Mouse (Mus musculus): Measurements from ENCODE around the gene Spata13. TPM values are rescaled to one million over a fixed set of nuclear protein-coding genes. Genes with fewer than 3 reads are reported as not detected.

The Spata13 gene
- total and polyA plus RNA-seq, 3 experiments, result 0.09 to 0.71 TPM; not detected in 1

DNA sequence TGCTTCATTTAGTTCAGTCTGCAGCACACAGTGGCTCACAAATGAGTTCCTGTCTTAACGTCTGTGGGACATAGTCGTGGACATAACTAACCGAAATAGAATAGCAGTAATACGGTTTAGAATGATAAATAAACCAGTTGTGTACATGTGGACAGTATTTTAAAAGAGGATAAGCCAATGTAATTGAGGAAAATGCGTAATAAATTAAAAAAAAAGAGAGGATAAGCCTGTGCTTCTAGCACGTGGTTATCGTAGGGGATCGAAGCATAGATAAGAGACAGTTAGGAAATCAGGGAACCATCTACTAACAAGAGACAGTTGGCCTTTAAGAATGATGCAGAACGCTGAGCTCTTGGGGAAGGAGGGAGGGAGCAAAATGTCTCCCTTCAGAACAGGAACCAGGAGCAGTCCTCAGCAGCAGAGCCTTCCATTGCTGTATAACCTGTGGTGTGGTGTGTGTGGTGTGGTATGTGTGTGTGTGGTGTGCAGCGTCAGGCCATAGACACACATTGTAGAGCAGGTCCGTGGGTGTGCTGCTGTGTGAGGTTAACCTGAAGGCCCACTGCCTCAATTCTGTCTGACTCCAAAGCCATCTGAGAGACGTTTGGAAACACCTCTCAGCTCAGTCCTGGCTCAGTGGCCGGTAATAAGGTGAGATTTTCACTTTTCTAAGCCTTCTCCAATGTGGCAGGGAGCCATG is 102.2 kb downstream of the Spata13 start:
- Histone ChIP-seq H3K4me3 (ENCODE audit: low read depth, low read length) (no peak overlapping the region), H3K27me3 (ENCODE audit: insufficient read depth, low read length) (peaks cover 21% of the 10 kb centered on the region), H3K4me1 (ENCODE audit: insufficient read depth, low read depth, low read length) (peaks cover 9% of the 10 kb centered on the region; the same call in 1 of the 2 replicates), H3K9me3 (replicated peaks) (no peaks in the 10 kb centered on the region), H3K36me3 (replicated peaks) (no peaks in the 10 kb centered on the region)
- TF ChIP-seq TAL1 (conservative IDR thresholded peaks at IDR 0.05; ENCODE audit: low read depth, low read length) (no peak), GATA2 (IDR thresholded peaks at IDR 0.05; ENCODE audit: borderline replicate concordance, low read depth, low read length) (no peak), GATA1 (IDR thresholded peaks at IDR 0.05; ENCODE audit: borderline replicate concordance, low read length) (no peak), CTCF (IDR thresholded peaks at IDR 0.05; ENCODE audit: low read depth, low read length) (no peak), POLR2AphosphoS5 (IDR thresholded peaks at IDR 0.05; ENCODE audit: insufficient replicate concordance, low read depth, low read length) (no peak)
- ATAC-seq (ENCODE audit: extremely low read depth, insufficient number of reproducible peaks, low FRiP score, poor library complexity, severe bottlenecking), result 0 out of 2 replicates have a peak, but pooled peaks have one; percentile 11
- DNase-seq (ENCODE audit: low spot score), result no peak

DNA sequence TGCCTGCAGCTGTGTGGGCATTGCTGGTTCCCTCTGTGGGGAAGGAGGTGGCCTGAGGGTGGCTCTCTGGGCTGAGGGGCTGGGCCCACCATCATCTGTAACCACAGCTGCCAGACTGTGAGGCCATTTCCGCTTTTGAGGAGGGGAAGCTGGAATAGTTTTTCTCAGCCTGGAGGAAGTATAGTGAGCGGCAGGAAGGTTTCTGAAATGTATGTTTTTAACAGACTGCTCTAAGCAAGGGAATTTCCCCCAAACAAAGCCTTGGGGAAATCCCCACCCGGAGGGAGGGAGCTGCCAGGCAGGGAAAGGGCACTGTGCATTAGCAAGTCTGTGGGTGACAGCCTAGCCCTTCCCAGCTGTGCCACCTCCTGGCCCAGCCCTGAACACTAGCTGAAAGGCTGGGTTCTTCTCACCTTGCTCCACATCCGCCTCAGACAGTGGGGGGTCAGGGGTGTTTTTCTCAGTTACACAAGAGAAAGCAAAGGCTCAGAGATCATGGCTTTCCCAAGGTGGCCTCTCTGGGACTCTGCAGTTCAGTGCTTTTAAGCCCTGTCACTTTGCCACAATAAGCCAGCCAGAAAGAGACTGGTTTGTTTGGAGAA is 102.9 kb downstream of the Spata13 start:
- DNase-seq (ENCODE audit: low spot score) (peak; percentile 7), ATAC-seq (ENCODE audit: extremely low read depth, insufficient number of reproducible peaks, low FRiP score, poor library complexity, severe bottlenecking) (peak; percentile 55)
- H3K9me3 ChIP-seq (replicated peaks), result no peaks in the 10 kb centered on the region
- H3K36me3 ChIP-seq (replicated peaks), result no peaks in the 10 kb centered on the region
- TF ChIP-seq GATA1 (IDR thresholded peaks at IDR 0.05; ENCODE audit: borderline replicate concordance, low read length) (no peak), TAL1 (conservative IDR thresholded peaks at IDR 0.05; ENCODE audit: low read depth, low read length) (no peak), CTCF (IDR thresholded peaks at IDR 0.05; ENCODE audit: low read depth, low read length) (no peak)
- H3K27me3 ChIP-seq (ENCODE audit: insufficient read depth, low read length), result peaks cover 21% of the 10 kb centered on the region
- H3K4me3 ChIP-seq (ENCODE audit: low read depth, low read length), result no peak overlapping the region
- H3K4me1 ChIP-seq (ENCODE audit: insufficient read depth, low read depth, low read length), result peaks cover 9% of the 10 kb centered on the region; the same call in 1 of the 2 replicates

DNA sequence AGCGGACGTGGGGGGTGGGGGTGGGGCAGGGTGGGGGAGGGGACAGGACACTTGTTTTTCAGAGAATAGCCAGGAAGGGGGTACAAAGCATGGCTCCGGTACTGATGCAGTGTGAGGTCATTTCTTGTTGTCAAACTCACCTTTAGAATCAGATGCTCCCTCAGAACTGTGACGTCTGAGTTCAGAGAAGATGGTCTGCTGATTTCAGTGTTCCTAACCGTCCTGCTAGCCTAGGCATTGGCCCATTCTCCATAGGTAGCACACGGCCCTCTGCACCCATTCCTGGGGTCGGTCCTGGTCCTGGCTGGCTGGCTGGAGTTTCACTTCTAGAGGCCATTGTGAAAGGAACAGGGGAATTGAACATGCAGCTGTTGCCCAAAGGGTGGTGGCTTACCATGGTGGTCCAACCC is 103.4 kb downstream of the Spata13 start:
- ATAC-seq (ENCODE audit: extremely low read depth, insufficient number of reproducible peaks, low FRiP score, poor library complexity, severe bottlenecking) (no peak), DNase-seq (ENCODE audit: low spot score) (no peak)
- H3K4me1 ChIP-seq (ENCODE audit: insufficient read depth, low read depth, low read length), result peaks cover 9% of the 10 kb centered on the region; the same call in 1 of the 2 replicates
- H3K4me3 ChIP-seq (ENCODE audit: low read depth, low read length), result no peak overlapping the region
- no peaks in the 10 kb centered on the region for H3K9me3 ChIP-seq (replicated peaks)
- TF ChIP-seq GATA2 (IDR thresholded peaks at IDR 0.05; ENCODE audit: borderline replicate concordance, low read depth, low read length) (no peak), POLR2AphosphoS5 (IDR thresholded peaks at IDR 0.05; ENCODE audit: insufficient replicate concordance, low read depth, low read length) (no peak), GATA1 (IDR thresholded peaks at IDR 0.05; ENCODE audit: borderline replicate concordance, low read length) (no peak), TAL1 (conservative IDR thresholded peaks at IDR 0.05; ENCODE audit: low read depth, low read length) (no peak), CTCF (IDR thresholded peaks at IDR 0.05; ENCODE audit: low read depth, low read length) (no peak)
- H3K36me3 ChIP-seq (replicated peaks), result no peaks in the 10 kb centered on the region
- peaks cover 25% of the 10 kb centered on the region for H3K27me3 ChIP-seq (ENCODE audit: insufficient read depth, low read length)

DNA sequence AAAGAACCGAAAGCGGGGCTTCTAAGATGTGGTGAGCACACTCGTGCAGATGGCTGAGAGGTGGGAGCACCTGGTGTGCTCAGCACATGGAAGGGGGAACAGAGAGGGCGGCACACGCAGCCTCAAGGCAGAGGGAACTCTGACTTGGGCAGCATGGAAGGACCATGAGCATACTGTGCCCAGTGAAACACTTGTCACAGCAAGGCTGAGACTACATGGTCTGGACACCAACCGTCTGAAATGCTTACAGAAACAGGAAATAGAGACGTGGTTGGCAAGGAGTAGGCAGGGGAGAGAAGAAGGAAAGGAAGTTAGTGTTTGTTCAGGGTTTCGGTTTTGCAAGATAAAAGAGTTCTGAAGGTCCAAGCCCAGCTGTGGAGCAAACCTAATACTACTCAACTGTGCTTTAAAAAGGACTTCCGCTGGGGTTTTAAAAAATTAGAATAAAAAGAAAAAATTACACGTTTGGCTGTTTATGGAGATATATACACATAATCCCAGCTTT is 104.7 kb downstream of the Spata13 start:
- no peaks in the 10 kb centered on the region for H3K9me3 ChIP-seq (replicated peaks)
- TF ChIP-seq GATA2 (IDR thresholded peaks at IDR 0.05; ENCODE audit: borderline replicate concordance, low read depth, low read length), result no peak
- no peak for TF ChIP-seq GATA1 (IDR thresholded peaks at IDR 0.05; ENCODE audit: borderline replicate concordance, low read length)
- no peak for TF ChIP-seq POLR2AphosphoS5 (IDR thresholded peaks at IDR 0.05; ENCODE audit: insufficient replicate concordance, low read depth, low read length)
- no peak for TF ChIP-seq CTCF (IDR thresholded peaks at IDR 0.05; ENCODE audit: low read depth, low read length)
- TF ChIP-seq TAL1 (conservative IDR thresholded peaks at IDR 0.05; ENCODE audit: low read depth, low read length), result no peak
- no peak overlapping the region for H3K4me3 ChIP-seq (ENCODE audit: low read depth, low read length)
- DNase-seq (ENCODE audit: low spot score), result no peak
- peaks cover 20% of the 10 kb centered on the region; the same call in 1 of the 2 replicates for H3K27me3 ChIP-seq (ENCODE audit: insufficient read depth, low read length)
- H3K36me3 ChIP-seq (replicated peaks), result no peaks in the 10 kb centered on the region
- ATAC-seq (ENCODE audit: extremely low read depth, insufficient number of reproducible peaks, low FRiP score, poor library complexity, severe bottlenecking), result no peak
- peaks cover 9% of the 10 kb centered on the region; the same call in 1 of the 2 replicates for H3K4me1 ChIP-seq (ENCODE audit: insufficient read depth, low read depth, low read length)

DNA sequence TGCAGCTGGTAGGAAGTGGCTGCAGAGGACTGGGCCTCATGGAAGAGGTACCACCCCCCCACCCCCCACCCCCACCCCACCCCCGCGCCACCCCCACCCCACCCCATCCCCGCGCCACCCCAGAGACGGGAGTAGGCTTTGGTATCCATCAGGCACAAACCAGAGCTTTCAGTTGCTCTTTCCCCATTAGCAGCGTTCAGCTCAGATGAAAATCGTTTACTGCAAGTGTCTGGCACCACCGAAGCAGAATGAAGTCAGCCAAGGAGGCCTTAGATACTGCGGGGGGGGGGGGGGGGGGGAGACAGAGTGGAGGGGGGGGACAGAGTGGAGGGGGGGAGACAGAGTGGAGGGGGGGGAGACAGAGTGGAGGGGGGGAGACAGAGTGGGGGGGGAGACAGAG is 105.4 kb downstream of the Spata13 start:
- Histone ChIP-seq H3K36me3 (replicated peaks) (no peaks in the 10 kb centered on the region), H3K9me3 (replicated peaks) (no peaks in the 10 kb centered on the region), H3K27me3 (ENCODE audit: insufficient read depth, low read length) (peaks cover 20% of the 10 kb centered on the region; the same call in 1 of the 2 replicates), H3K4me3 (ENCODE audit: low read depth, low read length) (no peak overlapping the region), H3K4me1 (ENCODE audit: insufficient read depth, low read depth, low read length) (peaks cover 9% of the 10 kb centered on the region; the same call in 1 of the 2 replicates)
- no peak for TF ChIP-seq TAL1 (conservative IDR thresholded peaks at IDR 0.05; ENCODE audit: low read depth, low read length)
- TF ChIP-seq GATA1 (IDR thresholded peaks at IDR 0.05; ENCODE audit: borderline replicate concordance, low read length), result no peak
- no peak for TF ChIP-seq CTCF (IDR thresholded peaks at IDR 0.05; ENCODE audit: low read depth, low read length)
- TF ChIP-seq GATA2 (IDR thresholded peaks at IDR 0.05; ENCODE audit: borderline replicate concordance, low read depth, low read length), result no peak
- TF ChIP-seq POLR2AphosphoS5 (IDR thresholded peaks at IDR 0.05; ENCODE audit: insufficient replicate concordance, low read depth, low read length), result no peak
- ATAC-seq (ENCODE audit: extremely low read depth, insufficient number of reproducible peaks, low FRiP score, poor library complexity, severe bottlenecking), result no peak
- no peak for DNase-seq (ENCODE audit: low spot score)

DNA sequence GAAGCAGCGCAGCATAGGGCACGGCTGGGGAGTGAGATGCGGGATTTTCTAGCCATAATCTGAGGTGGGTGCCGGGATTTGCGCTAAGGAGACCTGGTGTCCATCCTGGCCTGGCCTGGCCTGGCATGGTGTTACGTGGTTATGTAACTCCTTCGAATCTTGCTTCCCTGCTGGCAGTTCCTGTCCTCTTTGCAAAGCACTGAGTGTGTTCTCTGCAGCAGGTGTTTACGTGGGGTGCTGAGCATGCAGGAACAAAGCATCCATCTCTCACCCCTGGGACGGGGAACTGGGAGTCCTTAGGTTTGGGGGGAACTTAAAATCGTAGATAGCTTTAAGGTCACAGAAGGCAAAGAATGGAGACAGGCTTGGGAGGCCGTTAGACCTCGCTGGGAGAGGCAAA is 105.8 kb downstream of the Spata13 start:
- no peaks in the 10 kb centered on the region for H3K36me3 ChIP-seq (replicated peaks)
- no peak for TF ChIP-seq TAL1 (conservative IDR thresholded peaks at IDR 0.05; ENCODE audit: low read depth, low read length)
- no peak for TF ChIP-seq POLR2AphosphoS5 (IDR thresholded peaks at IDR 0.05; ENCODE audit: insufficient replicate concordance, low read depth, low read length)
- TF ChIP-seq CTCF (IDR thresholded peaks at IDR 0.05; ENCODE audit: low read depth, low read length), result no peak
- no peak for TF ChIP-seq GATA1 (IDR thresholded peaks at IDR 0.05; ENCODE audit: borderline replicate concordance, low read length)
- TF ChIP-seq GATA2 (IDR thresholded peaks at IDR 0.05; ENCODE audit: borderline replicate concordance, low read depth, low read length), result no peak
- ATAC-seq (ENCODE audit: extremely low read depth, insufficient number of reproducible peaks, low FRiP score, poor library complexity, severe bottlenecking), result no peak
- H3K9me3 ChIP-seq (replicated peaks), result no peaks in the 10 kb centered on the region
- H3K4me3 ChIP-seq (ENCODE audit: low read depth, low read length), result no peak overlapping the region
- H3K27me3 ChIP-seq (ENCODE audit: insufficient read depth, low read length), result peaks cover 20% of the 10 kb centered on the region
- peaks cover 9% of the 10 kb centered on the region; the same call in 1 of the 2 replicates for H3K4me1 ChIP-seq (ENCODE audit: insufficient read depth, low read depth, low read length)
- DNase-seq (ENCODE audit: low spot score), result no peak
